Mouse (Mus musculus) bone marrow, adult 2 months (tissue): Measurements from ENCODE around the gene Dnajc16. TPM values are rescaled to one million over a fixed set of nuclear protein-coding genes. Genes with fewer than 3 reads are reported as not detected.

ENCODE experiments used
- H3K27ac ChIP-seq: fragments of 200-500 bp; 2 replicates; pipeline ENCODE4 v1.5.1; 2012; ENCODE audit warnings: low read depth, mild to moderate bottlenecking, control low read depth, inconsistent platforms, low read length; ENCODE audit not compliant: control insufficient read depth, poor library complexity, insufficient read depth
- H3K4me1 ChIP-seq: fragments of 200-500 bp; 2 replicates; pipeline ENCODE4 v1.6.1; 2011; ENCODE audit warnings: low read length; ENCODE audit not compliant: control insufficient read depth, insufficient read depth
- H3K4me3 ChIP-seq: fragments of 200-500 bp; replicated peaks from 2 replicates; pipeline ENCODE3; 2011; ENCODE audit warnings: mild to moderate bottlenecking, low read depth, low read length, control low read depth; ENCODE audit not compliant: control insufficient read depth
- CTCF ChIP-seq: fragments of 200-500 bp; IDR thresholded peaks from 2 replicates; pipeline ENCODE4 v1.5.1; 2011; ENCODE audit warnings: low read length, control low read depth; ENCODE audit not compliant: control insufficient read depth, insufficient read depth
- POLR2A ChIP-seq: fragments of 200-500 bp; IDR thresholded peaks from 2 replicates; pipeline ENCODE4 v1.6.1; 2011; ENCODE audit warnings: low read depth, mild to moderate bottlenecking, control low read depth, low read length, borderline replicate concordance; ENCODE audit not compliant: control insufficient read depth
- WGBS: fragments of 180-500 bp; shearing (Covaris S2); methylation state at CpG from one replicate; pipeline ENCODE4 v1.1.7; 2018; 5-methylcytosine and 5-hydroxymethylcytosine counted together
- polyA plus RNA-seq: library from polyadenylated mRNA; stranded (reverse); fragments of >200 nt; gene quantifications from 2 replicates; pipeline ENCODE4 v1.2.4, GENCODE M21; 2011; ENCODE audit warnings: low replicate concordance; ENCODE audit not compliant: missing spikeins, insufficient read depth, insufficient read length

Gene Dnajc16
- polyA plus RNA-seq, 1 experiment = 9.0 TPM

DNA sequence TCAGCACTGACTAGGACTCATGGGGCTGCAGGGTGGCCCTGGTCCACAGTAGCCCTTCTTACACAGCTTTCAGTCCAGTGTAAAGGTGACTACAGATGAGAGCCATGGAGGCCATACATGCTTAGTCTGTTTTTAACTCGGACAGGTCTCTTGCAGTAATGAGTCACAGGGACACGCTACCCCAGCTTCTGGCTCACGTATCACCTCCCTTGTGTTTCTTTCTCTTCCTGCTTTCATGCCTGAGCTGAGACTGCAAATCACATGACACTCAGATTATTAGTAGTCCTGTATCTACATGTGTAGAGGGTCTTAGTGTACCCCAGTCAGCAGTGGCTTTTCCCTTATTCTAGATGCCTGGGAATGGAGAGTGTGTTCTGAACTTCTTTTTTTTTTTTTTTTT is 25.7 kb downstream of the Dnajc16 start:
- no peak overlapping the region for H3K27ac ChIP-seq
- no peak for TF ChIP-seq CTCF
- no peak for TF ChIP-seq POLR2A
- WGBS = 89% methylated on average over 3 of the region's 3 CpGs
- H3K4me3 ChIP-seq = no peak overlapping the region
- no peaks in the 10 kb centered on the region; the same call in 1 of the 2 replicates for H3K4me1 ChIP-seq

DNA sequence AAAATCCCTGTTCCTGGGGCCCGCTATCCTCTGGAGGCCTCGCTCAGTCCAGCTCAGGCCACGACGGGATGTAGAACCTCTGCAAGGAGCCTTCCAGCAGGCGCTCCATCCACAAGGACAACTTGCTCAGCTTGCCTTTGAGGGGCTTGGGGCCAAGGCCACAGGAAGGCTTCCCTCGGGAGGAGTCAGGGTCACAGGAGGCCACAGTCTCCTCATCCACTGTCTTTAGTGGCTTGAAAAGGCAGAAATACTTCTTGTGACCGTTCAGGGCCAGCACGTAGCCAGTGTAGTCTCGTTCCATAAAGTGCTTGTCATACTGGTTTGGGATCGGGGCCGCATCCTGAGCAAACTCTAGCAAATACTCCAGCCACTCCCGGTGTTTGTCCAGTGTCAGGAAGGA is 27.3 kb downstream of the Dnajc16 start:
- WGBS = 93% methylated on average over 12 of the region's 12 CpGs
- Histone ChIP-seq H3K4me1 (no peaks in the 10 kb centered on the region; the same call in 1 of the 2 replicates), H3K27ac (no peak overlapping the region), H3K4me3 (no peak overlapping the region)
- TF ChIP-seq CTCF = no peak
- TF ChIP-seq POLR2A = no peak

DNA sequence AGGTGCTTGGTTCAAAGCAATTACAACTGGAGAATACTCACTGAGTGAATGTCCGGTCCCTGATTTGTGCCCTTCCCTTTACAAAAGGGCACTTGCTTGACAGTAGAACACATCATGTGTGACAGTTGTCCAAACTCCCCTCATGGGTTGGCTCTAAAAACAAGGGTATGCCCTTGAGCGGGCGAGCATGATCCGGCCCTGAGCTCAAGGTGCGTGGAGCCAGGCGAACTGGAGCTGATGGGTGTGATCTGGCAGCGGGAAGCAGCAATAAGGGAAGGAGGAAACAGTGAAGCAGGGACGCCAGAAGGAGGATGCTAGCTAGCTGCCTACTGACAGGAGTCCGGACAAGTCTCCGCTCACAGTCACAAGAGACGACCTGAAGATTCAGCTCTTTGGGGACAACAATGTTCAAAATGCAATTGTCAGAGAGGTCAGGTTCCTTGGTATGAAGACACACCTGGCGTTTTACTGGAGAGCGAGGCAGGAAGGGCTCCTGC is 28.6 kb downstream of the Dnajc16 start:
- H3K27ac ChIP-seq = no peak overlapping the region
- no peaks in the 10 kb centered on the region for H3K4me1 ChIP-seq
- WGBS = 95% methylated on average over 13 of the region's 13 CpGs
- no peak for TF ChIP-seq POLR2A
- TF ChIP-seq CTCF = no peak
- no peak overlapping the region for H3K4me3 ChIP-seq

DNA sequence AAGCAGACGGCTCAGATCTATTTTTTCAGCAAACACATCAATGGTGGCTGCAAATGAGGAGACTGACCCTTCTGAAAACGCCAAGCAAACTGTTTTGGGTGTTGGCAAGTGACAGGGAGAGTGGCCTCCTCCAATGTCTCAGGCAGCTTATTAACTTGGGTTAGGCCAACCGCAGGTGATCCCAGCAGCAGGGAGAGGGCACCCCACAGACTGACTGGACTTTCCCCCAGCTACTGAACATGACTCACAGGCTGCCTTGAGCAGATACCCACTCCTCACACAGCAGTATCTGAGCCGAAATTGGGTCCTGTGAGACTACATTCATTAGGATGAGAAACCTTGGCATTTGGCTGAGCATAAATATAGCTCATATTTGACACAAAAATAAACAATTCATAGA is 29.8 kb downstream of the Dnajc16 start:
- 90% methylated on average over 4 of the region's 4 CpGs for WGBS
- H3K4me1 ChIP-seq = no peaks in the 10 kb centered on the region
- H3K4me3 ChIP-seq = no peak overlapping the region
- no peak overlapping the region for H3K27ac ChIP-seq
- no peak for TF ChIP-seq CTCF
- no peak for TF ChIP-seq POLR2A

DNA sequence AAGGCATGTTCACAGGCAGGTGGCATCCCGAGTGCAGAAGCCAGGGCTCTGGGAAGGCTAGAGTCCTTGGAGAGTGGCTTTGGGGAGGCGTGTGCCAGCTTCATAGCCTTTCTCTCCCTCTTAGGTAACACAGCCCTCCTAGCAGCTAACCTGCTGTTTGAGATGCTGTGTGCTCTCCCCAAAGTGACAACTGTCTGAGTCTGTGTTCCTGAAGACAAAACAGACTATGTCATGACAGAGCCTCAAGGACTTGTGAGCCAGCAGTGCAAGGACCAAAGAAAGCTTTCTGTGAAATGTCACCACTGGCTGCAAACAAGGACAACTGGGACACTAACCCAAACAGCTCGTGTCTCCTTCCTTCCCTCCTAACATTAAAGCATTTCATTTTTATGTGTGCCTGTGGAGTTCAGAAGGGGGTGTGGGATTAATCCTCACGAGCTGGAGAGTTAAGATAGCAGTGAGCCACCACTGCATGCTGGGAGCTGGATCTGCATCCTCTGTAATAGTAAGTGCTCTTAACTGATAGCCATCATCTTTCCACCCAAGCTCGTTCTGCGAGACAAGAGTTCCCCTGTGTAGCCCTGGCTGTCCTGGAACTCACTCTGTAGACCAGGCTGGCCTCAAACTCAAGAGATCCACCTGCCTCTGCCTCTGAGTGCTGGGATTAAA is 31.7 kb downstream of the Dnajc16 start:
- Histone ChIP-seq H3K4me3 (no peak overlapping the region), H3K4me1 (no peaks in the 10 kb centered on the region), H3K27ac (peak overlapping the region; percentile 43)
- TF ChIP-seq CTCF (no peak), POLR2A (no peak)
- 65% methylated on average over 6 of the region's 6 CpGs for WGBS

DNA sequence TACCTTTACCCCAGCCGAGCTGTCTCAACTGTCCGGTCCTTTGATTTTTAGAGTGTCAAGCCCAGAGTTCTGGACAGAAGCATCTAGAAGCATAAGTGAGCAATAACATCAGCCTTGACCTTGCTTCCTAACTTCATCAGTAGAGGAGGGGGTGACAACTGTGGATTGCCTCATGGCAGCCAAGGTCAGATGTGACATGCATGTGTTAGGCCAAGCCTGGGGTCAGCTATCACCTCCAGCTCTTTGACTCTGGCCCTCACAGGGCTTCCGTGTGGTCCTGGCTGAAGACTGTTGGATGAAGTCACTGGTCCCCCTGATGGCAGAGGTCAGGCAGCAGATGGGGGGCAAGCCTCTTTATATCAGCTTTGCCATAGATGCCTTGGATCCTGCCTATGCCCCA is 33.6 kb downstream of the Dnajc16 start:
- H3K4me3 ChIP-seq = no peak overlapping the region
- WGBS = 95% methylated on average over 3 of the region's 3 CpGs
- no peak overlapping the region for H3K27ac ChIP-seq
- H3K4me1 ChIP-seq = no peaks in the 10 kb centered on the region; the same call in 1 of the 2 replicates
- TF ChIP-seq POLR2A (no peak), CTCF (no peak)

DNA sequence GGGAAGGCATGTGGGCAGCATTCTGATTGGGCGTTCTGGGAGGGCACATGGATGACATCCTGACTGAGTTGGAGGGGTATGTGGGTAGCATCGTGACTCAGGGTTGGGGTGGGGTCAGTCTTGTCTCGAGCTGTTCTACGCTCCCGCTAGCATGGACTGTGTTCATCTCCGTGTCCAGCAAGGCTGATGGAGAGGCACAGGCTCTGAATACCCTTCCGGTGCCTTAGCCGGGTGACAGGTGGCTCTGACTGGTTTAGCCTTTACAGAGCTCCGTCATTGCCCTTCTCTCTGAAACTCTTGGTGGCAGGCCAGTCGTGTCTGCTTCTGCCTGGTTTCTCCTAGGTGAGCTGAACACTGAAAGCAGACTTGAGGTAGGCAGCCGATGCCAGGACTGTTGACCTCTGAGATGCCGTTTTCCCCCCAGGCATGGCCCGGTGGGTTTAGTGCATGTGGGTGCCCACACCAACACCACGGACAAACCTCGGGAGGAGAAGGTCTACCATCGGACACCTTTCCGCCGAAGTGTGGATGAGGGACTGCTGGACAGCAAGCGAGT is 35.3 kb downstream of the Dnajc16 start:
- Histone ChIP-seq H3K27ac (no peak overlapping the region), H3K4me3 (no peak overlapping the region), H3K4me1 (no peaks in the 10 kb centered on the region; the same call in 1 of the 2 replicates)
- 88% methylated on average over 19 of the region's 19 CpGs for WGBS
- TF ChIP-seq POLR2A = no peak

DNA sequence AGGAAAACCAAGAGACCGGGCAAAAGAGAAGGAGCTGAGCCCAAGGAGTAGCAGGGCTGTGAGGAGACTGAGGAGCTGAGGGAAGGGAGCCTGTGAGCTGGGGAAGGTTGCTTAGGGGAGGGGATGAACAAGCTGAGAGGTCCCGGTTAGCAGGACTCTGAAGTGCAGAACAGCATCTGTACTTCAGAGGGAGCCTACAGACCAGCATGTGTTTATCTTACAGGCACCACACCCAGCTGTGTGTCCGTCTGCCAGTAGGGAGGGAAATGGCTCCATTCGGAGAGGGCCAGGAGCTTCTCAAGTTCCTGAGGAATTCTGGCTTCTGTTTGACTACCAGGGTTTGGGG is 38.7 kb downstream of the Dnajc16 start:
- no peaks in the 10 kb centered on the region; the same call in 1 of the 2 replicates for H3K4me1 ChIP-seq
- peak overlapping the region; percentile 95 for H3K27ac ChIP-seq
- no peak overlapping the region for H3K4me3 ChIP-seq

DNA sequence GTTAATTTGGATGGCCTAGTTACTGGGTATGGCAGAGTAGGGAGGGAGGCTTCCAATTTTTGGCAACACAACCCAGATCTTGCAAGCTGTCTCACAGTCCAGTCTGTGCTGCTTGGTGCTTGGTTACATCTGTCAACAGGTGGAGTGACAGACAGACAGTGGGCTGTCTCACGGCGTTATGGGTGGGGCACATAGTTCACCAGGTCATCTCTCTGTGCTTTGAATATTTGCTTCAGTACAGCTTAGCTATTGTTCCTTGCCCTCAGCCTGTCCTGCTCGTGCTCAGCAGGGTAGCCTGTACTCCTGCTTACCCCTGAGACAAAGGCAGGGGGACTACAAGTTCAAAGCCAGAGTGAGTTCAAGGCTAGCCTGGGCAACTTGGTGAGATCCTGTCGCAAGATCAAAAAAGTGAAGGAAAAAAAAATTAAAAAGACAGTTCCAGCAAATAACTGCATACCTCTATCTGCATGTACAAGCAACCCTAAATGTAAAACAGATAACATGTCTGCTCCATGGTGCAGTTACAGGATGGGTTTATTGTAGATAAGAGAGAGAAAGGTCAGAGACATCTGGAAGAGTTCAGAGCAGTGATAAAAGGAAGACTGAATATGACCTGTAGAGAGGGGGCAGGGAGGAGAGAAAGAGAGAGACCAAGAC is 39.2 kb downstream of the Dnajc16 start:
- no peak overlapping the region for H3K4me3 ChIP-seq

More for the DNA sequence above, 38.7 kb downstream of the Dnajc16 start:
- TF ChIP-seq CTCF (no peak), POLR2A (no peak)
- 18% methylated on average over 4 of the region's 4 CpGs for WGBS

More for the DNA sequence above, 39.2 kb downstream of the Dnajc16 start:
- Histone ChIP-seq H3K27ac (peak overlapping the region; percentile 95), H3K4me1 (no peaks in the 10 kb centered on the region; the same call in 1 of the 2 replicates)
- 47% methylated on average over 4 of the region's 4 CpGs for WGBS
- TF ChIP-seq CTCF (no peak), POLR2A (no peak)
